Mouse (Mus musculus): ENCODE results near the gene Ffar3.
"Not testable (repeated sequence)": the region's sequence is repeated elsewhere in the genome, so short reads cannot be mapped to it uniquely, and the experiment has no call there.

The Ffar3 gene

GRCm38 (mm10) chr7:30844676-30845297 is 11.2 kb downstream of the Ffar3 start:
- DNase-seq (ENCODE audit: low read depth, low spot score) = no peak

GRCm38 (mm10) chr7:30842092-30842491 is 13.9 kb downstream of the Ffar3 start:
- DNase-seq (ENCODE audit: low read depth, low spot score) = no peak

- no peak for DNase-seq (ENCODE audit: low read depth, low spot score)
Observed at GRCm38 (mm10) chr7:30841379-30841778, 14.6 kb downstream of the Ffar3 start.

GRCm38 (mm10) chr7:30840306-30840705 is 15.7 kb downstream of the Ffar3 start:
- no peak for DNase-seq (ENCODE audit: low read depth, low spot score)

- DNase-seq (ENCODE audit: low read depth, low spot score) = no peak
Observed at GRCm38 (mm10) chr7:30837277-30837676, 18.7 kb downstream of the Ffar3 start.

GRCm38 (mm10) chr7:30832684-30833083 is 23.3 kb downstream of the Ffar3 start:
- DNase-seq (ENCODE audit: low read depth, low spot score) = not testable (repeated sequence)

- no peak for DNase-seq (ENCODE audit: low read depth, low spot score)
Observed at GRCm38 (mm10) chr7:30832261-30832660, 23.7 kb downstream of the Ffar3 start.

- no peak for DNase-seq (ENCODE audit: low read depth, low spot score)
Observed at GRCm38 (mm10) chr7:30829428-30829827, 26.6 kb downstream of the Ffar3 start.

- not testable (repeated sequence) for DNase-seq (ENCODE audit: low read depth, low spot score)
Observed at GRCm38 (mm10) chr7:30828871-30829270, 27.1 kb downstream of the Ffar3 start.

- DNase-seq (ENCODE audit: low read depth, low spot score) = no peak
Observed at GRCm38 (mm10) chr7:30826660-30827059, 29.3 kb downstream of the Ffar3 start.

- DNase-seq (ENCODE audit: low read depth, low spot score) = no peak
Observed at GRCm38 (mm10) chr7:30824306-30824705, 31.7 kb downstream of the Ffar3 start.

GRCm38 (mm10) chr7:30823675-30824074 is 32.3 kb downstream of the Ffar3 start, which contains the start of gene Ffar2:
TSS of gene Ffar2 (minus strand) at chr7:30823775.
- DNase-seq (ENCODE audit: low read depth, low spot score) = no peak

- no peak for DNase-seq (ENCODE audit: low read depth, low spot score)
Observed at GRCm38 (mm10) chr7:30821532-30821931, 34.4 kb downstream of the Ffar3 start.

GRCm38 (mm10) chr7:30820854-30821445 is 35.0 kb downstream of the Ffar3 start:
- DNase-seq (ENCODE audit: low read depth, low spot score) = no peak

GRCm38 (mm10) chr7:30820131-30820530 is 35.8 kb downstream of the Ffar3 start:
- DNase-seq (ENCODE audit: low read depth, low spot score) = no peak

- no peak for DNase-seq (ENCODE audit: low read depth, low spot score)
Observed at GRCm38 (mm10) chr7:30812291-30812807, 43.6 kb downstream of the Ffar3 start.

GRCm38 (mm10) chr7:30811757-30812290 is 44.2 kb downstream of the Ffar3 start:
- no peak for DNase-seq (ENCODE audit: low read depth, low spot score)

- no peak for DNase-seq (ENCODE audit: low read depth, low spot score)
Observed at GRCm38 (mm10) chr7:30810319-30810718, 45.7 kb downstream of the Ffar3 start.

GRCm38 (mm10) chr7:30805924-30806323 is 50.1 kb downstream of the Ffar3 start:
- DNase-seq (ENCODE audit: low read depth, low spot score) = peak; percentile 12
